Mouse (Mus musculus) neural tube, embryonic 10.5 days (tissue): ENCODE data around the gene Cib3.

Experiments used
- DNase-seq: peaks from one replicate; pipeline ENCODE4 v3.0.0-alpha.2; 2017; ENCODE audit warnings: low spot score; ENCODE audit errors: extremely low spot score

The Cib3 gene

GRCm38 (mm10) chr8:72210710-72211109, 1.9 kb downstream of the Cib3 start:
- DNase-seq = no peak

GRCm38 (mm10) chr8:72210222-72210621, 2.4 kb downstream of the Cib3 start:
- DNase-seq = no peak

GRCm38 (mm10) chr8:72208582-72208981, 4.1 kb downstream of the Cib3 start:
- no peak for DNase-seq

GRCm38 (mm10) chr8:72197997-72198396, 14.6 kb downstream of the Cib3 start:
- DNase-seq = no peak

- no peak for DNase-seq
Measured at GRCm38 (mm10) chr8:72192065-72192464, 20.6 kb downstream of the Cib3 start.

GRCm38 (mm10) chr8:72190215-72190539, 22.5 kb downstream of the Cib3 start:
- no peak for DNase-seq

GRCm38 (mm10) chr8:72189417-72190214, 23.0 kb downstream of the Cib3 start, which contains the start of gene Hsh2d:
Hsh2d (plus strand) TSS chr8:72189638.
- DNase-seq = no peak

GRCm38 (mm10) chr8:72187793-72188331, 24.8 kb downstream of the Cib3 start:
- no peak for DNase-seq

GRCm38 (mm10) chr8:72183554-72184202, 29.0 kb downstream of the Cib3 start:
- no peak for DNase-seq

GRCm38 (mm10) chr8:72177346-72177925, 35.2 kb downstream of the Cib3 start:
- DNase-seq = peak; percentile 56

GRCm38 (mm10) chr8:72169681-72170249, 42.9 kb downstream of the Cib3 start:
- DNase-seq = no peak

- DNase-seq = no peak
Measured at GRCm38 (mm10) chr8:72169098-72169668, 43.5 kb downstream of the Cib3 start.

GRCm38 (mm10) chr8:72162821-72163220, 49.8 kb downstream of the Cib3 start:
- no peak for DNase-seq

- peak; percentile 98 for DNase-seq
Measured at GRCm38 (mm10) chr8:72160707-72161697, 51.6 kb downstream of the Cib3 start, which contains the start of gene Rab8a. Rab8a (plus strand) TSS chr8:72161200.

GRCm38 (mm10) chr8:72160007-72160406, 52.6 kb downstream of the Cib3 start:
- no peak for DNase-seq

GRCm38 (mm10) chr8:72158726-72159125, 53.9 kb downstream of the Cib3 start:
- no peak for DNase-seq

- no peak for DNase-seq
Measured at GRCm38 (mm10) chr8:72158096-72158495, 54.5 kb downstream of the Cib3 start.
